Comparison of ENCODE assay signal across 30 mouse cellular contexts in the genomic region with DNA sequence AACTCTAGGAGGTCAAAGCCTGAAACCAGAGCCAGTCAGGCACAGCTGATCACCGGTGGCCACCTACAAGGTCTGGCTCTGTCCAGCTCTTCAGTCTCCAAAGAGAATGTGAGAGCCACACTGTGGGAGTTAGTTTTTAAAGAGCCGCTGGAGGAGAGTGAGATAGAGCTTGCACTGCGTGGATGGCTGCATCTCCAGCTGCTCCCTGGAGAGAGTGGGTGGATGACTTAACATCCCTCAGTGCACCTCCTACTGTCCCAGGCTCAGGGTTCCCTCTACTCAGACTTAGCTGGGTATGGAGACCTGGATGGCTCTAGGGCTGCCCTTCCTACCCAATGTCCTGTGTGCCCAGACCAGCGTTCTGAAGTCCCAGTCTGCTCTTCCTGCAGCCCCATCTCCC. TPM values are rescaled to one million over a fixed set of nuclear protein-coding genes. Genes with fewer than 3 reads are reported as not detected.
DNase-seq lines count a peak whose midpoint lies in the region; ATAC-seq and TF ChIP-seq lines count a peak whose summit lies in the region.
"Had no signal": no experiment of that assay in that cellular context is flagged by ENCODE, and none has a peak within 500 bp of the region (broad histone marks: within the 10 kb centered on the region; RNA-seq: fewer than 3 reads in every experiment).

No protein-coding gene starts in this region.

- no peaks in the 10 kb centered on the region for H3K9me3 ChIP-seq in kidney, postnatal 0 days (replicated peaks; ENCODE audit: low read length)
- no peaks in the 10 kb centered on the region for H3K9me3 ChIP-seq in embryonic facial prominence, embryonic 14.5 days (ENCODE audit: control insufficient read depth, low read length)
- H3K9me3 ChIP-seq: forebrain, embryonic 13.5 days; heart, embryonic 13.5 days; hindbrain, embryonic 15.5 days; kidney, embryonic 15.5 days; liver, embryonic 13.5 days; midbrain, embryonic 13.5 days; neural tube, embryonic 13.5 days had no signal

- peak; percentile 8 for DNase-seq in kidney, postnatal 0 days (ENCODE audit: low spot score)
- no peak for DNase-seq in kidney, adult 9 months
- DNase-seq in right cerebral cortex, adult 2 months (ENCODE audit: low spot score in 2 of 2): peak; percentile 28 to 39
- no peak for DNase-seq in right cerebral cortex, postnatal 14 days
- DNase-seq in embryonic facial prominence, embryonic 14.5 days (ENCODE audit: low spot score): no peak
- no peak for DNase-seq in T-cell, adult 2 months (ENCODE audit: low spot score)
- DNase-seq in gastrocnemius, adult 2 months: no peak
- DNase-seq: adrenal gland, adult 8-10 months; gastrocnemius, postnatal 10 days; heart, postnatal 10 days; liver, embryonic 13.5 days; thymus, postnatal 14 days had no signal

- no peak overlapping the region for H3K9ac ChIP-seq in kidney, postnatal 0 days (ENCODE audit: low read depth, low read length)
- no peak overlapping the region for H3K9ac ChIP-seq in embryonic facial prominence, embryonic 14.5 days (ENCODE audit: low read depth, low read length)
- H3K9ac ChIP-seq: forebrain, embryonic 13.5 days; heart, embryonic 13.5 days; hindbrain, embryonic 15.5 days; kidney, embryonic 15.5 days; liver, embryonic 13.5 days; midbrain, embryonic 13.5 days; neural tube, embryonic 13.5 days had no signal

- H3K4me2 ChIP-seq in kidney, postnatal 0 days (ENCODE audit: low read length): no peak overlapping the region
- H3K4me2 ChIP-seq in embryonic facial prominence, embryonic 14.5 days (ENCODE audit: low read depth, low read length): peak overlapping the region; percentile 43; the same call in 1 of the 2 replicates
- H3K4me2 ChIP-seq: forebrain, embryonic 13.5 days; heart, embryonic 13.5 days; hindbrain, embryonic 15.5 days; kidney, embryonic 15.5 days; liver, embryonic 13.5 days; midbrain, embryonic 13.5 days; neural tube, embryonic 13.5 days had no signal

- TF ChIP-seq CTCF in kidney, postnatal 0 days (IDR thresholded peaks at IDR 0.05; ENCODE audit: low read depth): no peak
- TF ChIP-seq CTCF in gastrocnemius, adult 2 months (IDR thresholded peaks at IDR 0.05): no peak

- ATAC-seq in kidney, postnatal 0 days (replicated peaks; ENCODE audit: low FRiP score, low read depth): no peak
- no peak for ATAC-seq in embryonic facial prominence, embryonic 14.5 days (ENCODE audit: low read depth)
- ATAC-seq: activated CD4-positive, CD25-positive, alpha-beta regulatory T cell, adult 4 months; CD4-positive, CD25-positive, alpha-beta regulatory T cell, adult 4 months; forebrain, embryonic 13.5 days; inflammation-experienced regulatory T-cells, adult 6 months; lung, postnatal 0 days; midbrain, embryonic 13.5 days had no signal

- peaks cover 18% of the 10 kb centered on the region; the same call in 1 of the 2 replicates for H3K27me3 ChIP-seq in kidney, postnatal 0 days (ENCODE audit: insufficient read depth, low read length)
- peaks cover 33% of the 10 kb centered on the region for H3K27me3 ChIP-seq in embryonic facial prominence, embryonic 14.5 days (replicated peaks; ENCODE audit: control insufficient read depth, insufficient read depth, low read length)

- WGBS in kidney, postnatal 0 days: 42% methylated on average over 4 of the region's 4 CpGs
- 59% methylated on average over 4 of the region's 4 CpGs for WGBS in embryonic facial prominence, embryonic 14.5 days

- H3K36me3 ChIP-seq in kidney, postnatal 0 days (ENCODE audit: insufficient read depth, low read length): no peaks in the 10 kb centered on the region
- H3K36me3 ChIP-seq in embryonic facial prominence, embryonic 14.5 days (ENCODE audit: control insufficient read depth, insufficient read depth, low read length): no peaks in the 10 kb centered on the region
- H3K36me3 ChIP-seq: heart, embryonic 13.5 days; hindbrain, embryonic 15.5 days; kidney, embryonic 15.5 days; liver, embryonic 13.5 days; midbrain, embryonic 13.5 days; neural tube, embryonic 13.5 days had no signal

- H3K27ac ChIP-seq in kidney, postnatal 0 days: no peak overlapping the region
- no peak overlapping the region for H3K27ac ChIP-seq in embryonic facial prominence, embryonic 14.5 days (replicated peaks; ENCODE audit: low read depth, low read length)
- no peak overlapping the region for H3K27ac ChIP-seq in gastrocnemius, adult 2 months
- H3K27ac ChIP-seq: forebrain, embryonic 13.5 days; heart, embryonic 13.5 days; hindbrain, embryonic 15.5 days; kidney, embryonic 15.5 days; layer of hippocampus, adult 2 months; liver, embryonic 13.5 days; macrophage; midbrain, embryonic 13.5 days; neural tube, embryonic 13.5 days had no signal

- no peak overlapping the region for H3K4me3 ChIP-seq in kidney, postnatal 0 days (replicated peaks; ENCODE audit: low read depth, low read length)
- H3K4me3 ChIP-seq in embryonic facial prominence, embryonic 14.5 days (ENCODE audit: low read depth, low read length): peak overlapping the region; percentile 33
- no peak overlapping the region for H3K4me3 ChIP-seq in gastrocnemius, adult 2 months
- H3K4me3 ChIP-seq: forebrain, embryonic 13.5 days; heart, embryonic 13.5 days; hindbrain, embryonic 15.5 days; kidney, embryonic 15.5 days; liver, embryonic 13.5 days; midbrain, embryonic 13.5 days; neural tube, embryonic 13.5 days had no signal

- intact Hi-C loops in gastrocnemius, adult 2 months (cut with DNase I): no loop called here

- no peaks in the 10 kb centered on the region for H3K4me1 ChIP-seq in kidney, postnatal 0 days (replicated peaks; ENCODE audit: insufficient read depth, low read length)
- H3K4me1 ChIP-seq in embryonic facial prominence, embryonic 14.5 days (ENCODE audit: control insufficient read depth, insufficient read depth, low read length): 0 out of 2 replicates have a peak, but pooled peaks cover 4% of the 10 kb centered on the region
- H3K4me1 ChIP-seq: forebrain, embryonic 13.5 days; heart, embryonic 13.5 days; liver, embryonic 13.5 days; midbrain, embryonic 13.5 days; neural tube, embryonic 13.5 days had no signal

RNA-seq across cellular contexts. Expression of gene Ccdc27, which starts 37.7 kb away (rescaled TPM):
- 0.05 and 0.08 TPM in 2 replicates for polyA plus RNA-seq in kidney, postnatal 0 days (2015; fragmentation: Nextera tagmentation; extraction: Ambion mirVana)
- 0.09 TPM in 1 of 2 replicates, not detected in the other for polyA plus RNA-seq in embryonic facial prominence, embryonic 14.5 days (2014; fragmentation: Nextera tagmentation; extraction: Ambion mirVana)
- total RNA-seq in gastrocnemius, adult 2 months (2021): not detected
- total RNA-seq: adrenal gland, adult 8-10 months; gastrocnemius, postnatal 10 days; heart, adult 8-10 months; heart, postnatal 10 days; hematopoietic stem cell, adult 5-6 weeks; megakaryocyte-erythroid progenitor cell, adult 5-6 weeks had no signal
- polyA plus RNA-seq: activated CD4-positive, CD25-positive, alpha-beta regulatory T cell, adult 4 months; CD4-positive, CD25-positive, alpha-beta regulatory T cell, adult 4 months; forebrain, embryonic 13.5 days; heart, embryonic 13.5 days; hindbrain, embryonic 15.5 days; inflammation-experienced regulatory T-cells, adult 6 months; limb, embryonic 14.5 days; liver, embryonic 13.5 days; lung, postnatal 0 days; macrophage; midbrain, embryonic 13.5 days; neural tube, embryonic 13.5 days; stomach, embryonic 14.5 days; urinary bladder, adult 2 months had no signal

RNA-seq across cellular contexts. Expression of gene Smim1, which starts 54.2 kb away (rescaled TPM):
- 98.9 and 100.0 TPM in 2 replicates for polyA plus RNA-seq in kidney, postnatal 0 days (2015; fragmentation: Nextera tagmentation; extraction: Ambion mirVana)
- 34.3 TPM in 2 replicates for polyA plus RNA-seq in embryonic facial prominence, embryonic 14.5 days (2014; fragmentation: Nextera tagmentation; extraction: Ambion mirVana)
- total RNA-seq in gastrocnemius, adult 2 months (2021): 1 to 10 TPM; 2.0 to 2.3 TPM

RNA-seq across cellular contexts. Expression of gene Trp73, which starts 59.8 kb away (rescaled TPM):
- polyA plus RNA-seq in kidney, postnatal 0 days (2015; fragmentation: Nextera tagmentation; extraction: Ambion mirVana): 0.25 and 0.26 TPM in 2 replicates
- polyA plus RNA-seq in embryonic facial prominence, embryonic 14.5 days (2014; fragmentation: Nextera tagmentation; extraction: Ambion mirVana): 3.5 and 3.8 TPM in 2 replicates
- not detected for total RNA-seq in gastrocnemius, adult 2 months (2021)
- total RNA-seq: gastrocnemius, postnatal 10 days; heart, adult 8-10 months; hematopoietic stem cell, adult 5-6 weeks; megakaryocyte-erythroid progenitor cell, adult 5-6 weeks had no signal
- polyA plus RNA-seq: activated CD4-positive, CD25-positive, alpha-beta regulatory T cell, adult 4 months; CD4-positive, CD25-positive, alpha-beta regulatory T cell, adult 4 months; liver, embryonic 13.5 days; macrophage; neural tube, embryonic 13.5 days had no signal

Comparison
In these comparisons a context has a peak if more than half of its experiments do, and no peak if none do; other contexts are left out.
1. DNase-seq: peak in kidney, postnatal 0 days (single experiment) and right cerebral cortex, adult 2 months (2 of 2); none in kidney, adult 9 months (single experiment), right cerebral cortex, postnatal 14 days (single experiment), embryonic facial prominence, embryonic 14.5 days (single experiment), T-cell, adult 2 months (single experiment) and gastrocnemius, adult 2 months (single experiment).